Mouse (Mus musculus): ENCODE results near the gene Wfdc5.

DNA sequence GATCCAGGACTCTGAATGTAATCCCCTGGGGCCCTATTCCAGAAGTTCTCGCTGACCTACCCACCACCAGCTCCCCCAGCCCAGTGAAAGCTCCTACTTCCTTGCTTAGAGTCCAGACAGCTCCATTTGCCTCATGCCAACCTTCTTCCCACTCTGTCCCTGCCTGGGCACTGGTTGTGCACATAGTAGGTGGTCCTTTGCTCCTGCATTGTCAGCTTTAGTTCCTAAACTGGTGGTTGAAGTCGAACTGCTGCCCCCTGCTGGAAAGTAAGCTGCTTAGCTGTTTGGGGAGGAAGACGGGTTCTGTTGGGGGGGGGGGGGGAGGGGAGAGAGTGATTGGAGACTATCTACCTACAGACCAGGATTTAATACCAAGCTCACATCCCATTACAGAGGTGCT, 2.4 kb downstream of the Wfdc5 start:
- TF ChIP-seq POLR2A (IDR thresholded peaks at IDR 0.05; ENCODE audit: low read depth, low read length), result no peak
- TF ChIP-seq CTCF (IDR thresholded peaks at IDR 0.05; ENCODE audit: extremely low read depth, insufficient read length, insufficient replicate concordance, low read depth, low read length), result peak; percentile 41; the same call in 1 of the 2 replicates
